Mouse (Mus musculus): ENCODE results near the gene Fnip2.
"Not testable (repeated sequence)": the region's sequence is repeated elsewhere in the genome, so short reads cannot be mapped to it uniquely, and the experiment has no call there.

The Fnip2 gene

GRCm38 (mm10) chr3:79472362-79472761 lies 95.2 kb downstream of the Fnip2 start:
- peak; percentile 37 for DNase-seq

GRCm38 (mm10) chr3:79469440-79469839 lies 98.2 kb downstream of the Fnip2 start:
- no peak for DNase-seq

- DNase-seq, result no peak
These were observed 108.8 kb downstream of the Fnip2 start for GRCm38 (mm10) chr3:79458651-79459275.

- no peak for DNase-seq
These were observed 111.8 kb downstream of the Fnip2 start for GRCm38 (mm10) chr3:79455761-79456160.

GRCm38 (mm10) chr3:79452696-79453263 lies 114.8 kb downstream of the Fnip2 start:
- DNase-seq, result no peak

GRCm38 (mm10) chr3:79449361-79449760 lies 118.2 kb downstream of the Fnip2 start:
- DNase-seq, result no peak

GRCm38 (mm10) chr3:79448421-79448820 lies 119.2 kb downstream of the Fnip2 start:
- no peak for DNase-seq

- DNase-seq, result not testable (repeated sequence)
These were observed 120.9 kb downstream of the Fnip2 start for GRCm38 (mm10) chr3:79446648-79447047.

- no peak for DNase-seq
These were observed 121.5 kb downstream of the Fnip2 start for GRCm38 (mm10) chr3:79446124-79446523.

- no peak for DNase-seq
These were observed 122.6 kb downstream of the Fnip2 start for GRCm38 (mm10) chr3:79445041-79445440.

GRCm38 (mm10) chr3:79443850-79444249 lies 123.7 kb downstream of the Fnip2 start:
- no peak for DNase-seq

- DNase-seq, result peak; percentile 34
These were observed 126.6 kb downstream of the Fnip2 start for GRCm38 (mm10) chr3:79440976-79441491.

GRCm38 (mm10) chr3:79438276-79438675 lies 129.3 kb downstream of the Fnip2 start:
- no peak for DNase-seq

GRCm38 (mm10) chr3:79436186-79436585 lies 131.4 kb downstream of the Fnip2 start:
- DNase-seq, result no peak

- no peak for DNase-seq
These were observed 132.6 kb downstream of the Fnip2 start for GRCm38 (mm10) chr3:79434985-79435384.

- no peak for DNase-seq
These were observed 133.2 kb downstream of the Fnip2 start for GRCm38 (mm10) chr3:79434436-79434835.

GRCm38 (mm10) chr3:79433593-79433992 lies 134.0 kb downstream of the Fnip2 start:
- peak; percentile 20 for DNase-seq

- DNase-seq, result no peak
These were observed 142.2 kb downstream of the Fnip2 start for GRCm38 (mm10) chr3:79425441-79425840.

- DNase-seq, result no peak
These were observed 148.7 kb downstream of the Fnip2 start for GRCm38 (mm10) chr3:79418921-79419320.

- no peak for DNase-seq
These were observed 150.5 kb downstream of the Fnip2 start for GRCm38 (mm10) chr3:79416944-79417680.

- no peak for DNase-seq
These were observed 151.7 kb downstream of the Fnip2 start for GRCm38 (mm10) chr3:79415929-79416328.

GRCm38 (mm10) chr3:79415081-79415480 lies 152.5 kb downstream of the Fnip2 start:
- DNase-seq, result no peak

- no peak for DNase-seq
These were observed 154.1 kb downstream of the Fnip2 start for GRCm38 (mm10) chr3:79413492-79413891.

- DNase-seq, result no peak
These were observed 155.9 kb downstream of the Fnip2 start for GRCm38 (mm10) chr3:79411666-79412065.

Data from lung, postnatal 14 days (tissue).